Mouse (Mus musculus) embryonic facial prominence, embryonic 15.5 days (tissue): ENCODE data around the gene Comt. TPM values are rescaled to one million over a fixed set of nuclear protein-coding genes. Genes with fewer than 3 reads are reported as not detected.

Experiments
- ATAC-seq: fragments of 200-750 bp; cut with Nextera tagmentation; 2 replicates; pipeline ENCODE4 v1.8.0; 2017; ENCODE audit warnings: low read depth, moderate TSS enrichment; ENCODE audit not compliant: insufficient number of reproducible peaks, low FRiP score, low TSS enrichment
- H3K27ac ChIP-seq: fragments of 300-500 bp; sonication (generic); replicated peaks from 2 replicates; pipeline ENCODE4 v1.5.1; 2015; ENCODE audit warnings: mild to moderate bottlenecking, inconsistent platforms
- H3K27me3 ChIP-seq: fragments of 300-500 bp; sonication (generic); 2 replicates; pipeline ENCODE4 v1.6.1; 2015; ENCODE audit warnings: inconsistent platforms
- H3K36me3 ChIP-seq: fragments of 300-500 bp; sonication (generic); 2 replicates; pipeline ENCODE4 v1.6.1; 2015; ENCODE audit warnings: mild to moderate bottlenecking, inconsistent platforms
- H3K4me1 ChIP-seq: fragments of 300-500 bp; sonication (generic); 2 replicates; pipeline ENCODE4 v1.6.1; 2015; ENCODE audit warnings: inconsistent platforms
- H3K4me2 ChIP-seq: fragments of 300-500 bp; sonication (generic); replicated peaks from 2 replicates; pipeline ENCODE4 v1.6.1; 2015; ENCODE audit warnings: mild to moderate bottlenecking, inconsistent platforms
- H3K4me3 ChIP-seq: fragments of 300-500 bp; sonication (generic); replicated peaks from 2 replicates; pipeline ENCODE4 v1.5.1; 2015; ENCODE audit warnings: mild to moderate bottlenecking, inconsistent platforms
- H3K9ac ChIP-seq: fragments of 300-500 bp; sonication (generic); 2 replicates; pipeline ENCODE4 v1.6.1; 2015; ENCODE audit warnings: inconsistent platforms
- H3K9me3 ChIP-seq: fragments of 300-500 bp; sonication (generic); replicated peaks from 2 replicates; pipeline ENCODE4 v1.6.1; 2016; ENCODE audit warnings: inconsistent platforms
- WGBS: fragments of 180-500 bp; shearing (Covaris S2); methylation state at CpG from one replicate; pipeline ENCODE4 v1.1.7; 2015; 5-methylcytosine and 5-hydroxymethylcytosine counted together
- polyA plus RNA-seq: library from polyadenylated mRNA; unstranded; fragments of >200 nt; fragmentation: Nextera tagmentation; extraction: Ambion mirVana; gene quantifications from 2 replicates; pipeline ENCODE4 v1.2.1, GENCODE M21; 2015

The Comt gene
- polyA plus RNA-seq, 1 experiment from 2014 or later: 109 TPM

- WGBS: 61% methylated on average over 4 of the region's 4 CpGs
- H3K27ac ChIP-seq: no peak overlapping the region
- H3K36me3 ChIP-seq: peaks cover 46% of the 10 kb centered on the region
- no peak overlapping the region for H3K4me2 ChIP-seq
- H3K9ac ChIP-seq: no peak overlapping the region
- no peaks in the 10 kb centered on the region for H3K27me3 ChIP-seq
- ATAC-seq: no peak
- H3K9me3 ChIP-seq: no peaks in the 10 kb centered on the region
- no peak overlapping the region for H3K4me3 ChIP-seq
- peaks cover 12% of the 10 kb centered on the region for H3K4me1 ChIP-seq
Measured at GRCm38 (mm10) chr16:18409776-18410175, 16.9 kb downstream of the Comt start.

- no peaks in the 10 kb centered on the region for H3K9me3 ChIP-seq
- H3K4me2 ChIP-seq: no peak overlapping the region
- 67% methylated on average over 7 of the region's 7 CpGs for WGBS
- no peak overlapping the region for H3K9ac ChIP-seq
- H3K27ac ChIP-seq: peak overlapping the region; percentile 6; the same call in 1 of the 2 replicates
- peaks cover 12% of the 10 kb centered on the region for H3K4me1 ChIP-seq
- H3K27me3 ChIP-seq: no peaks in the 10 kb centered on the region
- peaks cover 57% of the 10 kb centered on the region for H3K36me3 ChIP-seq
- ATAC-seq: no peak
- H3K4me3 ChIP-seq: no peak overlapping the region
Measured at GRCm38 (mm10) chr16:18407912-18408311, 18.7 kb downstream of the Comt start.

GRCm38 (mm10) chr16:18406293-18406692, 20.4 kb downstream of the Comt start:
- no peaks in the 10 kb centered on the region for H3K9me3 ChIP-seq
- peaks cover 8% of the 10 kb centered on the region for H3K4me1 ChIP-seq
- no peak overlapping the region for H3K27ac ChIP-seq
- no peak overlapping the region for H3K9ac ChIP-seq
- peaks cover 64% of the 10 kb centered on the region for H3K36me3 ChIP-seq
- no peak; the same call in 1 of the 2 replicates for ATAC-seq
- no peaks in the 10 kb centered on the region for H3K27me3 ChIP-seq
- no peak overlapping the region for H3K4me2 ChIP-seq
- no peak overlapping the region for H3K4me3 ChIP-seq
- WGBS: 8% methylated on average over 2 of the region's 2 CpGs

GRCm38 (mm10) chr16:18405876-18406275, 20.8 kb downstream of the Comt start:
- ATAC-seq: no peak
- Histone ChIP-seq H3K27ac (peak overlapping the region; percentile 29; the same call in 1 of the 2 replicates), H3K36me3 (peaks cover 60% of the 10 kb centered on the region)

GRCm38 (mm10) chr16:18405091-18405854, 21.4 kb downstream of the Comt start:
- H3K9me3 ChIP-seq: no peaks in the 10 kb centered on the region
- H3K27ac ChIP-seq: peak overlapping the region; percentile 29; the same call in 1 of the 2 replicates
- H3K4me1 ChIP-seq: peaks cover 18% of the 10 kb centered on the region
- H3K4me3 ChIP-seq: no peak overlapping the region
- H3K27me3 ChIP-seq: no peaks in the 10 kb centered on the region
- WGBS: 79% methylated on average over 13 of the region's 13 CpGs
- H3K4me2 ChIP-seq: no peak overlapping the region
- H3K9ac ChIP-seq: no peak overlapping the region
- no peak for ATAC-seq
- H3K36me3 ChIP-seq: peaks cover 54% of the 10 kb centered on the region

More at GRCm38 (mm10) chr16:18405876-18406275, 20.8 kb downstream of the Comt start:
- Histone ChIP-seq H3K4me2 (no peak overlapping the region), H3K9ac (no peak overlapping the region), H3K9me3 (no peaks in the 10 kb centered on the region), H3K4me1 (peaks cover 12% of the 10 kb centered on the region), H3K27me3 (no peaks in the 10 kb centered on the region), H3K4me3 (no peak overlapping the region)
- 58% methylated on average over 2 of the region's 2 CpGs for WGBS

GRCm38 (mm10) chr16:18403285-18403684, 23.4 kb downstream of the Comt start:
- peaks cover 58% of the 10 kb centered on the region for H3K36me3 ChIP-seq
- no peak overlapping the region for H3K9ac ChIP-seq
- peaks cover 21% of the 10 kb centered on the region for H3K4me1 ChIP-seq
- H3K4me3 ChIP-seq: no peak overlapping the region
- no peak overlapping the region for H3K4me2 ChIP-seq
- no peaks in the 10 kb centered on the region for H3K9me3 ChIP-seq
- WGBS: 92% methylated on average over 12 of the region's 12 CpGs
- H3K27me3 ChIP-seq: no peaks in the 10 kb centered on the region
- H3K27ac ChIP-seq: no peak overlapping the region
- no peak for ATAC-seq

GRCm38 (mm10) chr16:18400472-18401216, 26.0 kb downstream of the Comt start:
- no peaks in the 10 kb centered on the region for H3K9me3 ChIP-seq
- no peak overlapping the region for H3K9ac ChIP-seq
- no peak overlapping the region for H3K4me3 ChIP-seq
- H3K27me3 ChIP-seq: no peaks in the 10 kb centered on the region
- 41% methylated on average over 7 of the region's 7 CpGs for WGBS
- H3K4me1 ChIP-seq: peaks cover 30% of the 10 kb centered on the region
- 0 out of 2 replicates have a peak, but pooled peaks have one; percentile 35 for ATAC-seq
- no peak overlapping the region for H3K27ac ChIP-seq
- peaks cover 62% of the 10 kb centered on the region for H3K36me3 ChIP-seq
- no peak overlapping the region for H3K4me2 ChIP-seq

GRCm38 (mm10) chr16:18400028-18400427, 26.6 kb downstream of the Comt start:
- H3K9me3 ChIP-seq: no peaks in the 10 kb centered on the region
- no peak overlapping the region for H3K4me2 ChIP-seq
- H3K4me1 ChIP-seq: peaks cover 32% of the 10 kb centered on the region
- ATAC-seq: no peak
- WGBS: 55% methylated on average over 9 of the region's 9 CpGs
- H3K9ac ChIP-seq: no peak overlapping the region
- H3K4me3 ChIP-seq: no peak overlapping the region
- peaks cover 56% of the 10 kb centered on the region for H3K36me3 ChIP-seq
- no peak overlapping the region for H3K27ac ChIP-seq
- no peaks in the 10 kb centered on the region for H3K27me3 ChIP-seq

- H3K4me2 ChIP-seq: no peak overlapping the region
- no peaks in the 10 kb centered on the region for H3K9me3 ChIP-seq
- H3K36me3 ChIP-seq: peaks cover 28% of the 10 kb centered on the region
- no peak overlapping the region for H3K4me3 ChIP-seq
- H3K27ac ChIP-seq: no peak overlapping the region
- ATAC-seq: no peak
- H3K27me3 ChIP-seq: no peaks in the 10 kb centered on the region
- H3K4me1 ChIP-seq: peaks cover 59% of the 10 kb centered on the region
- WGBS: 93% methylated on average over 27 of the region's 27 CpGs
- H3K9ac ChIP-seq: no peak overlapping the region
Measured at GRCm38 (mm10) chr16:18396791-18397621, 29.6 kb downstream of the Comt start.

GRCm38 (mm10) chr16:18396201-18396600, 30.5 kb downstream of the Comt start:
- peak; percentile 11; the same call in 1 of the 2 replicates for ATAC-seq
- no peaks in the 10 kb centered on the region for H3K27me3 ChIP-seq
- no peak overlapping the region for H3K9ac ChIP-seq
- peak overlapping the region; percentile 48; the same call in 1 of the 2 replicates for H3K27ac ChIP-seq
- peaks cover 59% of the 10 kb centered on the region for H3K4me1 ChIP-seq
- 60% methylated on average over 2 of the region's 2 CpGs for WGBS
- H3K4me3 ChIP-seq: no peak overlapping the region
- no peaks in the 10 kb centered on the region for H3K9me3 ChIP-seq
- H3K36me3 ChIP-seq: peaks cover 28% of the 10 kb centered on the region
- H3K4me2 ChIP-seq: no peak overlapping the region

GRCm38 (mm10) chr16:18395620-18396036, 31.0 kb downstream of the Comt start:
- no peak overlapping the region for H3K9ac ChIP-seq
- H3K27me3 ChIP-seq: no peaks in the 10 kb centered on the region
- H3K36me3 ChIP-seq: peaks cover 28% of the 10 kb centered on the region
- WGBS: 39% methylated on average over 6 of the region's 7 CpGs
- peak overlapping the region; percentile 48; the same call in 1 of the 2 replicates for H3K27ac ChIP-seq
- no peak overlapping the region for H3K4me3 ChIP-seq
- no peak overlapping the region for H3K4me2 ChIP-seq
- H3K9me3 ChIP-seq: no peaks in the 10 kb centered on the region
- ATAC-seq: no peak
- H3K4me1 ChIP-seq: peaks cover 53% of the 10 kb centered on the region
